Mouse (Mus musculus): ENCODE data around the gene Sorbs2. TPM values are rescaled to one million over a fixed set of nuclear protein-coding genes. Genes with fewer than 3 reads are reported as not detected.

Gene Sorbs2
- polyA plus RNA-seq, 1 experiment from 2014 or later, result 72.8 TPM

GRCm38 (mm10) chr8:45557936-45558335, 50.3 kb downstream of the Sorbs2 start:
- no peak overlapping the region for H3K9ac ChIP-seq (ENCODE audit: low read length)
- peaks cover 24% of the 10 kb centered on the region for H3K4me1 ChIP-seq (ENCODE audit: control insufficient read depth, insufficient read depth, low read length)
- no peaks in the 10 kb centered on the region for H3K36me3 ChIP-seq (ENCODE audit: control insufficient read depth, insufficient read depth, low read length)
- no peaks in the 10 kb centered on the region for H3K27me3 ChIP-seq (replicated peaks; ENCODE audit: control insufficient read depth, insufficient read depth, low read length)
- DNase-seq (ENCODE audit: low spot score) (peak; percentile 96), ATAC-seq (peak; percentile 94)
- 3% methylated on average over 3 of the region's 3 CpGs for WGBS
- H3K27ac ChIP-seq (ENCODE audit: low read depth, low read length), result 0 out of 2 replicates have a peak overlapping the region, but pooled peaks have one; percentile 17
- H3K4me2 ChIP-seq (ENCODE audit: low read length), result no peak overlapping the region
- no peaks in the 10 kb centered on the region for H3K9me3 ChIP-seq (replicated peaks; ENCODE audit: control insufficient read depth, low read length)
- no peak overlapping the region for H3K4me3 ChIP-seq (ENCODE audit: low read depth, low read length)

DNA sequence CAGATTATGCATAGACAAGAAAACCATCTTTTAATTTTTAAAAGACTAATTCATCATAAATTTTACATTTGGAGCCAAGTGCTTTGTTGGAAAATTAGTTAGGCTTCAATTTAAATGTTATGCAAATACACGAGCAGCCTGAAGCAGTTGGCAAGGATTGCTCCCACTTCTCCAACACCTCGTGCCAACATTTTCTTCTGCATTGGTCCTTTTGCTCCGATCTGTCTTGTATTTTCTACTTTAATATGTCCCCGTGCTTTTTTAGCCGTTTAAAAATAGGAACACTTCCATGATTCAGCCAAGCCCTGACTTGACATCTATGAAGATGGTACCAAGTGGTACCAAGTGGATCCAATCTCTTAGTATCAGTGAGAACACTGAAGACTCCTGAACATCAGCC, 50.8 kb downstream of the Sorbs2 start:
- H3K4me2 ChIP-seq (ENCODE audit: low read length), result no peak overlapping the region
- peak; percentile 64 for ATAC-seq
- no peaks in the 10 kb centered on the region for H3K9me3 ChIP-seq (replicated peaks; ENCODE audit: control insufficient read depth, low read length)
- no peaks in the 10 kb centered on the region for H3K27me3 ChIP-seq (replicated peaks; ENCODE audit: control insufficient read depth, insufficient read depth, low read length)
- H3K9ac ChIP-seq (ENCODE audit: low read length), result no peak overlapping the region
- 28% methylated on average over 5 of the region's 5 CpGs for WGBS
- H3K4me3 ChIP-seq (ENCODE audit: low read depth, low read length), result no peak overlapping the region
- peak; percentile 87 for DNase-seq (ENCODE audit: low spot score)
- no peaks in the 10 kb centered on the region for H3K36me3 ChIP-seq (ENCODE audit: control insufficient read depth, insufficient read depth, low read length)
- H3K27ac ChIP-seq (ENCODE audit: low read depth, low read length), result peak overlapping the region; percentile 65
- H3K4me1 ChIP-seq (ENCODE audit: control insufficient read depth, insufficient read depth, low read length), result peaks cover 24% of the 10 kb centered on the region

- Histone ChIP-seq H3K36me3 (ENCODE audit: control insufficient read depth, insufficient read depth, low read length) (no peaks in the 10 kb centered on the region), H3K4me3 (ENCODE audit: low read depth, low read length) (no peak overlapping the region), H3K4me1 (ENCODE audit: control insufficient read depth, insufficient read depth, low read length) (peaks cover 24% of the 10 kb centered on the region), H3K9me3 (replicated peaks; ENCODE audit: control insufficient read depth, low read length) (no peaks in the 10 kb centered on the region), H3K9ac (ENCODE audit: low read length) (no peak overlapping the region), H3K4me2 (ENCODE audit: low read length) (no peak overlapping the region), H3K27me3 (replicated peaks; ENCODE audit: control insufficient read depth, insufficient read depth, low read length) (no peaks in the 10 kb centered on the region), H3K27ac (ENCODE audit: low read depth, low read length) (peak overlapping the region; percentile 65)
- no peak for ATAC-seq
- peak; percentile 25 for DNase-seq (ENCODE audit: low spot score)
- WGBS, result 82% methylated on average over 6 of the region's 6 CpGs
Measured at GRCm38 (mm10) chr8:45559176-45559820, 51.7 kb downstream of the Sorbs2 start.

DNA sequence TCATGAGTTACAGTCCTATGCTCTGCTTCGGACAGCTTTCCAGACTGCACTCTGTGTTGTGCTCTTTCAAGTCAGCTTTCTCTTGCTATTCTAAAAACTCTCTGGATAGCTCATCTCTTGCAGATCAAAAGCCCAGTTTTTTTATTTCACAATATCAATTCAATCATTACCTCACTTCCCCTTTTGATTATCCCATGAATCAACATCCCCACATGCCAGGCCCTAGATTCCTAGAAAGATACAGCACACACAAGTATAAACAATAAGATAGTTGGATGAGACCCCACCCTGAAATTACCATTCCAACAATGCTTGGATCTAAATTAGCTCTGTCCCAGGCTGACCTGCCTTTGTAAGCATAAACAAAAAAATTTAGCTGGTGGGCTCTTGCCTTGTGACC, 57.6 kb downstream of the Sorbs2 start:
- Histone ChIP-seq H3K36me3 (ENCODE audit: control insufficient read depth, insufficient read depth, low read length) (no peaks in the 10 kb centered on the region), H3K4me2 (ENCODE audit: low read length) (no peak overlapping the region), H3K4me3 (ENCODE audit: low read depth, low read length) (no peak overlapping the region), H3K27ac (ENCODE audit: low read depth, low read length) (no peak overlapping the region), H3K9ac (ENCODE audit: low read length) (no peak overlapping the region), H3K9me3 (replicated peaks; ENCODE audit: control insufficient read depth, low read length) (peaks cover 6% of the 10 kb centered on the region; the same call in 1 of the 2 replicates), H3K4me1 (ENCODE audit: control insufficient read depth, insufficient read depth, low read length) (0 out of 2 replicates have a peak, but pooled peaks cover 4% of the 10 kb centered on the region), H3K27me3 (replicated peaks; ENCODE audit: control insufficient read depth, insufficient read depth, low read length) (no peaks in the 10 kb centered on the region)
- no peak for ATAC-seq
- DNase-seq (ENCODE audit: low spot score), result no peak
- 92% methylated on average over 1 of the region's 1 CpGs for WGBS

DNA sequence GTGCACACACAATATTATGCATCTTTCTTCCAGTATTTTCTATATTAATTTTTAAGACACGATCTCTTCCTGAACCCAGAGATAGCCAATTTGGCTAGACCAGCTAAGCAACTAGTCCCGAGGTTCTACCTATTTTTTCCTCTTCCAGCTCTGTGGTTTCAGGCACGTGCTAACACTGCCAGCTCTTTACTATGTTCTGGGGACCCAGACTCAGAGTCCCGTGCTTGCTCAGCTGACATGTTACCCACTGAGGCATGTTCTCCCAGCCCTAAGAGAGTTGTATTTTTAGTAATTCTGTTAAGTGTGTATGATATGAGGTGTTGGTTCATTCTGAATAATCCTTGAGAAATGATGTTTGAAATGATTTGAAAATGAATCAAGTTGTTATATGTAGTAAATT, 62.5 kb downstream of the Sorbs2 start:
- H3K27me3 ChIP-seq (replicated peaks; ENCODE audit: control insufficient read depth, insufficient read depth, low read length), result no peaks in the 10 kb centered on the region
- no peak overlapping the region for H3K9ac ChIP-seq (ENCODE audit: low read length)
- ATAC-seq, result no peak
- H3K36me3 ChIP-seq (ENCODE audit: control insufficient read depth, insufficient read depth, low read length), result no peaks in the 10 kb centered on the region
- no peaks in the 10 kb centered on the region for H3K4me1 ChIP-seq (ENCODE audit: control insufficient read depth, insufficient read depth, low read length)
- no peak overlapping the region for H3K27ac ChIP-seq (ENCODE audit: low read depth, low read length)
- 86% methylated on average over 4 of the region's 4 CpGs for WGBS
- DNase-seq (ENCODE audit: low spot score), result no peak
- no peak overlapping the region for H3K4me2 ChIP-seq (ENCODE audit: low read length)
- peaks cover 6% of the 10 kb centered on the region; the same call in 1 of the 2 replicates for H3K9me3 ChIP-seq (replicated peaks; ENCODE audit: control insufficient read depth, low read length)
- no peak overlapping the region for H3K4me3 ChIP-seq (ENCODE audit: low read depth, low read length)

GRCm38 (mm10) chr8:45579714-45580543, 72.3 kb downstream of the Sorbs2 start:
- DNase-seq (ENCODE audit: low spot score) (no peak), ATAC-seq (no peak)
- Histone ChIP-seq H3K9ac (ENCODE audit: low read length) (no peak overlapping the region), H3K27me3 (replicated peaks; ENCODE audit: control insufficient read depth, insufficient read depth, low read length) (no peaks in the 10 kb centered on the region), H3K4me1 (ENCODE audit: control insufficient read depth, insufficient read depth, low read length) (no peaks in the 10 kb centered on the region), H3K4me3 (ENCODE audit: low read depth, low read length) (no peak overlapping the region), H3K27ac (ENCODE audit: low read depth, low read length) (no peak overlapping the region), H3K9me3 (replicated peaks; ENCODE audit: control insufficient read depth, low read length) (no peaks in the 10 kb centered on the region), H3K36me3 (ENCODE audit: control insufficient read depth, insufficient read depth, low read length) (no peaks in the 10 kb centered on the region), H3K4me2 (ENCODE audit: low read length) (no peak overlapping the region)
- whole genome bisulfite sequencing, result 79% methylated on average over 7 of the region's 7 CpGs

- H3K27ac ChIP-seq (ENCODE audit: low read depth, low read length), result no peak overlapping the region
- H3K36me3 ChIP-seq (ENCODE audit: control insufficient read depth, insufficient read depth, low read length), result no peaks in the 10 kb centered on the region
- no peaks in the 10 kb centered on the region for H3K4me1 ChIP-seq (ENCODE audit: control insufficient read depth, insufficient read depth, low read length)
- 67% methylated on average over 3 of the region's 3 CpGs for WGBS
- H3K9ac ChIP-seq (ENCODE audit: low read length), result no peak overlapping the region
- no peaks in the 10 kb centered on the region for H3K27me3 ChIP-seq (replicated peaks; ENCODE audit: control insufficient read depth, insufficient read depth, low read length)
- DNase-seq (ENCODE audit: low spot score) (no peak), ATAC-seq (peak; percentile 58)
- no peak overlapping the region for H3K4me3 ChIP-seq (ENCODE audit: low read depth, low read length)
- H3K9me3 ChIP-seq (replicated peaks; ENCODE audit: control insufficient read depth, low read length), result no peaks in the 10 kb centered on the region
- no peak overlapping the region for H3K4me2 ChIP-seq (ENCODE audit: low read length)
Measured at GRCm38 (mm10) chr8:45580544-45580866, 72.9 kb downstream of the Sorbs2 start.

DNA sequence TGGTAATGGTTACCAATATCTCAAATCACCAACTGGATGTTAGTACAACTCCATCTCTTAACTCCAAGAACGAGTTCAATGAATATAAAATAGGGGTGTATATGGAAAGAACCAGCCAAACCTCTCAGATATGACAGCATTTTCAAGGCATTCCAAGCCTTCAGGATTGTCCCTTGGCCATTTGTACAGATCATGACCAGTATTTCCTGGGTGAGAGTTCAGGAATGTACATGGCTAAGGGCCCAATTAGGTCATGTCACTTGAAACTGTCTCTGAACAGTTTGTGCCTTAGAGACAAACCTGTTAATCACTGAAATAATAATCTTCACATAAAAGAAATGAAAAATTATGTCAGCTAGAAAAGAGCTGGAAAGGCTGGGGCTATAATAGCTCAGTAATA, 76.3 kb downstream of the Sorbs2 start:
- ATAC-seq, result no peak
- H3K27me3 ChIP-seq (replicated peaks; ENCODE audit: control insufficient read depth, insufficient read depth, low read length), result no peaks in the 10 kb centered on the region
- no peak overlapping the region for H3K4me3 ChIP-seq (ENCODE audit: low read depth, low read length)
- H3K9ac ChIP-seq (ENCODE audit: low read length), result no peak overlapping the region
- 0 out of 2 replicates have a peak, but pooled peaks cover 3% of the 10 kb centered on the region for H3K4me1 ChIP-seq (ENCODE audit: control insufficient read depth, insufficient read depth, low read length)
- no peak for DNase-seq (ENCODE audit: low spot score)
- H3K4me2 ChIP-seq (ENCODE audit: low read length), result no peak overlapping the region
- no peaks in the 10 kb centered on the region for H3K36me3 ChIP-seq (ENCODE audit: control insufficient read depth, insufficient read depth, low read length)
- 91% methylated on average over 1 of the region's 1 CpGs for WGBS
- H3K9me3 ChIP-seq (replicated peaks; ENCODE audit: control insufficient read depth, low read length), result no peaks in the 10 kb centered on the region
- H3K27ac ChIP-seq (ENCODE audit: low read depth, low read length), result no peak overlapping the region
